Mouse (Mus musculus): Measurements from ENCODE around the gene Wdr73. TPM values are rescaled to one million over a fixed set of nuclear protein-coding genes. Genes with fewer than 3 reads are reported as not detected.

Wdr73 gene
- total RNA-seq, 2 experiments from 2014 or later: 29.6 to 36.7 TPM

GRCm38 (mm10) chr7:80860227-80860626 lies 40.8 kb downstream of the Wdr73 start:
- intact Hi-C loops (cut with DNase I): no loop called here
- DNase-seq: peak; percentile 33

- peak; percentile 82 for DNase-seq
- intact Hi-C loops (cut with DNase I): no loop called here
Observed at GRCm38 (mm10) chr7:80857181-80857580, 43.9 kb downstream of the Wdr73 start.

DNA sequence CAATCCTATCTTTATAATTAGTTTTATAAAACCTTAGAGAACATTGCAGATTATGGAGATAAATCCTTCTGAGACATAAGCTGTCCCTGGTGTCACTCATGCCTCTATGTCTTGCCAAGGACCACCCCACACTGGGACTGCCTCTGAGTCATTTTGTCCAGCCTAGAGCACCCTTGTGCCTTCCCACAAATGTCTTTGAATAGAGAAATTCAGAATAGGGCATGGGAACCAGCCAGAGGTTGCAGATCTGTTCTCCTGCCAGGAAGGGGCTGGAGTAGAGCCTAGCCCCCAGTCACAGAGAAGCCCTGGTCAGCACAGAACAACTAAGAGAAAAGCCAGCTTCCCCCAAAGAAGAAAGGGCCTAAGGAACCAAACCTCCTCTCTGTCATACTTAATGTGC lies 45.8 kb downstream of the Wdr73 start:
- no peak for DNase-seq
- intact Hi-C loops (cut with DNase I): no loop called here

- intact Hi-C loops (cut with DNase I): no loop called here
- DNase-seq: no peak
Observed at GRCm38 (mm10) chr7:80853218-80853617, 47.9 kb downstream of the Wdr73 start.

- DNase-seq: no peak
- intact Hi-C loops (cut with DNase I): no loop called here
Observed at GRCm38 (mm10) chr7:80850520-80850919, 50.5 kb downstream of the Wdr73 start.

DNA sequence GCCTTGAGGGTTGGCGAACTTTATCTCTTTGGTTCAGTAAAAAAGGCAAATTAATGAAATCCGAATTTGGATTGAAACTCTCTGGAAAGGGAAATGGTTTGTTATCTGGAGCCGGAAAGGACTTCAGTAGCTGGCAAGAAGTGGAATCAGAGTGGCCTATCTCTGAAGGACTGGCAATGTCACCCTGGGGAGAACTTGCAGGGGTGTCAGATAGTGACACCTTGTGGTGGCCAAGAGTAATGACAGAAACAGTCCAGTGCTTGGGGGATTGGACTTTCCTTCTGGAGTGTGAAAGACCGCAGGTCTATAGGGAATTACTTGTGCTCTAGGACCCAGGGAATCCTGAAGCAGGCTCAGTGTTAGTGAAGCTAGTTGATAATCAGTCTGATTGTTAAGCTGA lies 51.4 kb downstream of the Wdr73 start:
- DNase-seq: peak; percentile 21
- intact Hi-C loops (cut with DNase I): loop anchor here (5.0 kb wide), 1 partner anchor 117 kb away; no protein-coding TSS in a partner anchor

DNA sequence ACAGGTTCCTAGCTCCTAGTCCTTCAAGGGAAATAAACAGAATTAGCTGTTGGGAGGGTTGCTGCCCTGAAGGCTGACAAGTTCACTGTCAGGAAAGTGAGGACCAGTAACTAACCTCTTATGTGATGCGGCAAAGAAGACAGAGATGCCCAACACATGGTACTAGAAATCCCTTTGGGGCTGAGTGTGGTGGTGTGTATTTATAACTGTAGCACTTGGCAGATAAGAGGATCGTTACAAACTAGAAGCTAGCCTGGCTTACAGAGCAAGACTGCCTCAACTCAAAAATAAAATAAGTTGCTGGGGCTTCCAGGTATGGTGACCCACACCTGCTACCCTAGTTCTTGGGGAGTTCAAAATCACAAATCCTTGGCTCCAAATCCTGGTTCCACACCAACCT lies 51.8 kb downstream of the Wdr73 start:
- intact Hi-C loops (cut with DNase I): loop anchor here (5.0 kb wide), 1 partner anchor 117 kb away; no protein-coding TSS in a partner anchor
- no peak for DNase-seq

- no peak for DNase-seq
- intact Hi-C loops (cut with DNase I): loop anchor here (5.0 kb wide), 1 partner anchor 114 kb away; no protein-coding TSS in a partner anchor
Observed at GRCm38 (mm10) chr7:80846709-80847108, 54.4 kb downstream of the Wdr73 start.

DNA sequence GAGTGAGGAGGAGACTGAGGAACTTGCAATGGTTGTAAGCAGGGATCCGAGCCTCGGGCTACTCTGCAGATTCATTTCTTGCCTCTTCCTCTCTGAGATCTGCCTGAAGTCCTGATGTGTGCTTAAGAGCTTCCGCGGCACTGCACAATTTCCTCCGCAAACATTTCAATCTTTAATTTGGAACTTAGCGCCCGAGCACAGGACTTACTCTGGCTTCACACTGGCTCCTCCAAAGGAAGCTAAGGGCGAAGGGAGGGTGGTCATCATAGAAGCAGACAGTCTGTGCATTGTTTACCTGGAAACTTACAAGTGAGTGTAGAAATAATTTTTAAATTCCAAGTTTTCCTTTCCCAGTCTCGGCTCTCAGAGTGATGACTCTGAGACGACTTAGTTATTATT lies 54.8 kb downstream of the Wdr73 start:
- no peak for DNase-seq
- intact Hi-C loops (cut with DNase I): loop anchor here (5.0 kb wide), 1 partner anchor 114 kb away; no protein-coding TSS in a partner anchor

- intact Hi-C loops (cut with DNase I): loop anchor here (5.0 kb wide), 1 partner anchor 113 kb away; no protein-coding TSS in a partner anchor
- no peak for DNase-seq
Observed at GRCm38 (mm10) chr7:80845621-80846279, 55.3 kb downstream of the Wdr73 start.

DNA sequence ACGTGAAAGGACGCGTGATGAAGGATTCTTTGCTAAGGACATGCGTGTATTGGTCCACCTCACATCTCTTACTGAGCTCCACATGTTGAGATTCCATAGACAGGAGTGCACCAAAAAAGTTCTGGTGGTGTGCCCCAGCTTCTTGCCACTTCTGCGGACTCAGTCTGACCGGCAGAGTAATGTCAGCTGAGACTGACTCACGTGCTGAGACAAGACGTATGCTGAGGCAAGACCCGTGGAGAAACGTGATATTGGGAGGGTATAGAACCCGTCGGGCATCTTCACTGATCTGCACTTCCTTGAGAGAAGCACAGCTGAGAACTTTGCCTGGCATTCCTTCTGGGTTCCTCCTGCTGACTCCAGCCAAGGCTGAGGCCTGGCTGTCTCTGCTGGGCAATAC lies 56.4 kb downstream of the Wdr73 start:
- intact Hi-C loops (cut with DNase I): loop anchor here (5.0 kb wide), 1 partner anchor 112 kb away; no protein-coding TSS in a partner anchor
- no peak for DNase-seq

DNA sequence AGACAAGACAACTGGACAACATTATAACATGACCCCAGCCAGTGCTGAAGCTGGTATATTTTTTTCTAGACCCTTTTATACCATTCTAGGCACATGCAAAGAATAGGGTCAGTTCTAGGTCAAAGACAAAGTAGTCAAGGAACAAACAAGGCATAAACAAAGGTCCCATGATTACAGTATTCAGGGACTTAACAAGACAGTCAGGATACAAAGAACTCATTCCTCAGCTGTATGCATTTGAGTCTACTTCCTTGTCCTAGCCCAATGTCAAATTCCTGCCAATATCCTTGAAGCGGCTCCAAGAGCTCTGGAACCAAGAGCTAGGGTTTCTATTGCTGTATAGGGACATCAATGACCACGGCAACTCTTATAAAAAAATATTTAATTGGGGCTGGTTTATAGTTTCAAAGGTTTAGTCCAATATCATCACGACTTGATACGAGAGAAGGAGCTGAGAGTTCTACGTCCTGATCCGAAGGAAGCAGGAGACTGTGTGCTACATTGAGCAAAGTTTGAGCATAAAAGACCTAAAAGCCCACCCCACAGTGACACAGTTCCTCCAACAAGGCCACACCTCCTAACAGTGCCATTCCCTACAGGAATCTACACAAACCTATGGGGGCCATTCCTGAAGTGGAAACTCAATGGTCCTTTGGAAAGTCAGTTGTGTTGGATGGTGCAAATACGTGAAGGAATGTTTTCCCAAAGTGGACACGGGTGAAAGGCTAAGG lies 57.0 kb downstream of the Wdr73 start:
- no peak for DNase-seq
- intact Hi-C loops (cut with DNase I): no loop called here

DNA sequence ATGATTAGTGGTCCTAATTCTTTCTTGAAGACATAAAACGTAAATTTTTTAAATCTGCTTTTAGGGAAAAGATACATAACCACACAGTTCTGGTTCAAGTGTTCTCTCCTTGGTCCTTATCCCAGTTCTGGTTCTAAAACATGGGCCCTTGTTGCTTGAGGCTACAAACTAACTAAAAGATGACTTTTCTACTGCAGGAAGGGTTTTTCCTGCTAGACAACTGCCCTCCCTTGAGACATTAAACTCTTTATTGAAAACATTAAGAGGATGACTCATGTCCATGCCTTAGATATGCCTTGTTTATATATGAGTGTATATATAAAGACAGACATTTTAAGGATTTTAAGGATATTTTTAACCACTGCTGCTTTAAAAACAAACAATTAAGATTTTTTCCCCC lies 57.9 kb downstream of the Wdr73 start:
- intact Hi-C loops (cut with DNase I): no loop called here
- DNase-seq: no peak

DNA sequence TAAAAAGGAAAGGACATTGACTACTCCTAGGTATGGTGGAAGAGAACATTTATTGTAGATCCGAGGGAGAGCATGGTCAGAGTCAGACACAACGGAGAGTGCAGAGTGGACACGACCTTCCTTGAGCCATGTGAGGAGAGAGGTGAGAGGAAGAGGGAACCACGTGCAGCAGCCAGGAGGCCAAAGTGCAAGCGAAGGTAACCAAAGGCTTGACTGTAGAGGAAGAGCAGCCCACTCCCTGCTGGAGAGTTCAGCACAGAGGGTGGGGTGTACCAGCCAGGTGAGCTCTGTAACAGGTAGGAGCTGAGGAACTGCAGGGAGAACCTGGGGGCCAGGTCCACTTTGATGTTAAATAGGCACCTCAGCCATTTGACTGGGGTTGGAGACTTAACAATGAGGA lies 58.9 kb downstream of the Wdr73 start:
- no peak for DNase-seq
- intact Hi-C loops (cut with DNase I): no loop called here

DNA sequence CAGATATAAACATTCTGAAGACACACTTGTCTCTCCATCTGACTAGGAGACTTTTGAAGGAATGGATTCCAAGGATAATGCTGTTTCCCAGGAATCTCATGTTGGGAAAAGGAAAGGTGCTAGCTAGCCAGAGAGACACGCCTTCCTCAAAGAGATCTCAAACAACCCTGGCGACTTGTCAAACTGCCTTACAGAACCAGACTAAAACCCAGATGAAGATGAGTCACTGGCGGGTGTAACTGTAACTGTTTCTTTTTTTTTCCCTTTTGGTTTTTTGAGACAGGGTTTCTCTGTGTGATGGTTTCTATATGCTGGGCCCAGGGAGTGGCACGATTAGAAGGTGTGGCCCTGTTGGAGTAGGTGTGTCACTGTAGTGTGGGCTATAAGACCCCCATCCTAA lies 60.1 kb downstream of the Wdr73 start:
- intact Hi-C loops (cut with DNase I): no loop called here
- DNase-seq: no peak

Other genes with a start within 250 kb of the Wdr73 start
- gene Crtc3, start 212.4 kb downstream of the Wdr73 start, total RNA-seq (2021): 10 to 100 TPM; 28.5 to 32.1 TPM
- gene Iqgap1, start 75.3 kb downstream of the Wdr73 start, total RNA-seq (2021): 10 to 100 TPM; 40.9 to 43.2 TPM
- gene Zscan2, start 40.3 kb downstream of the Wdr73 start, total RNA-seq (2021): 10 to 100 TPM; 20.3 to 21.3 TPM
- gene Nmb, start 3.8 kb upstream of the Wdr73 start, total RNA-seq (2021): 1 to 10 TPM; 8.4 to 9.0 TPM
- gene Sec11a, start 46.5 kb upstream of the Wdr73 start, total RNA-seq (2021): 10 to 100 TPM; 67.7 to 78.6 TPM
- gene Zfp592, start 92.4 kb upstream of the Wdr73 start, total RNA-seq (2021): 10 to 100 TPM; 25.7 to 26.8 TPM
- under 1 TPM; 0.58 to 0.62 TPM for gene Alpk3, start 156.3 kb upstream of the Wdr73 start, total RNA-seq (2021)
- gene Slc28a1, start 213.5 kb upstream of the Wdr73 start, total RNA-seq (2021): under 1 TPM in 1 of 2 experiments, not detected in 1; 0.12 TPM